Mouse (Mus musculus) midbrain, embryonic 15.5 days (tissue): ENCODE measurements around the gene Rps3. TPM values are rescaled to one million over a fixed set of nuclear protein-coding genes. Genes with fewer than 3 reads are reported as not detected.

Experiments
- ATAC-seq: fragments of 200-750 bp; cut with Nextera tagmentation; replicated peaks from 2 replicates; pipeline ENCODE4 v1.8.0; 2017; ENCODE audit warnings: moderate TSS enrichment
- H3K27ac ChIP-seq: fragments of 300-500 bp; sonication (generic); 2 replicates; pipeline ENCODE4 v1.5.1; 2015; ENCODE audit warnings: mild to moderate bottlenecking, inconsistent platforms
- H3K27me3 ChIP-seq: fragments of 300-500 bp; sonication (generic); replicated peaks from 2 replicates; pipeline ENCODE4 v1.6.1; 2015; ENCODE audit warnings: inconsistent platforms
- H3K36me3 ChIP-seq: fragments of 300-500 bp; sonication (generic); replicated peaks from 2 replicates; pipeline ENCODE4 v1.6.1; 2015; ENCODE audit warnings: inconsistent platforms
- H3K4me1 ChIP-seq: fragments of 300-500 bp; sonication (generic); 2 replicates; pipeline ENCODE4 v1.6.1; 2015; ENCODE audit warnings: inconsistent platforms
- H3K4me2 ChIP-seq: fragments of 300-500 bp; sonication (generic); 2 replicates; pipeline ENCODE4 v1.6.1; 2015; ENCODE audit warnings: inconsistent platforms, mild to moderate bottlenecking, moderate library complexity
- H3K4me3 ChIP-seq: fragments of 300-500 bp; sonication (generic); 2 replicates; pipeline ENCODE4 v1.5.1; 2015; ENCODE audit warnings: mild to moderate bottlenecking, inconsistent platforms
- H3K9ac ChIP-seq: fragments of 300-500 bp; sonication (generic); 2 replicates; pipeline ENCODE4 v1.6.1; 2015; ENCODE audit warnings: mild to moderate bottlenecking, inconsistent platforms
- H3K9me3 ChIP-seq: fragments of 300-500 bp; sonication (generic); 2 replicates; pipeline ENCODE4 v1.6.1; 2016; ENCODE audit warnings: inconsistent platforms
- WGBS: fragments of 180-500 bp; shearing (Covaris S2); methylation state at CpG from one replicate; pipeline ENCODE4 v1.1.7; 2015; ENCODE audit warnings: mixed read lengths; 5-methylcytosine and 5-hydroxymethylcytosine counted together
- polyA plus RNA-seq: library from polyadenylated mRNA; unstranded; fragments of >200 nt; fragmentation: Nextera tagmentation; extraction: Ambion mirVana; gene quantifications from 2 replicates; pipeline ENCODE4 v1.2.1, GENCODE M21; 2015

The Rps3 gene
- polyA plus RNA-seq, 1 experiment from 2014 or later, result 405 TPM

DNA sequence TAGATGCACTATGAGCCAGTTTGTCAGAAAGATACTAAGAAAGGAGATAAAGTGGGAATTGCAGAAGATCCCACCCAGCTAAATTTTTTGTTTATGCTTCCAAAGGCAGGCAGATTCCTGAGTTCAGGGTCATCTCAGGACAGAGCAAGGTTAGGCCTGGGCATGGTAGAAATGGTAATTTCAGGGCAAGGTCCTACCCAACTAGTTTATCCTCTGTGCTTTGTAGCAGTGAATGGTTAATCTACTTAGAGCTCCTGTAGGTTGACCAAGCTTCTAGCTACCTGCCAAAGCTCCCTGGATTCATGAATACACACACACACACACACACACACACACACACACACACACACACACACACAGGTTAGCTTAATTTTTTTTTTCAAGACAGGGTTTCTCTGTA, 21.0 kb upstream of the Rps3 start:
- Histone ChIP-seq H3K27ac (no peak overlapping the region), H3K9ac (no peak overlapping the region), H3K4me1 (no peaks in the 10 kb centered on the region), H3K9me3 (no peaks in the 10 kb centered on the region), H3K4me3 (no peak overlapping the region), H3K4me2 (no peak overlapping the region), H3K27me3 (no peaks in the 10 kb centered on the region), H3K36me3 (no peaks in the 10 kb centered on the region)
- ATAC-seq, result no peak

DNA sequence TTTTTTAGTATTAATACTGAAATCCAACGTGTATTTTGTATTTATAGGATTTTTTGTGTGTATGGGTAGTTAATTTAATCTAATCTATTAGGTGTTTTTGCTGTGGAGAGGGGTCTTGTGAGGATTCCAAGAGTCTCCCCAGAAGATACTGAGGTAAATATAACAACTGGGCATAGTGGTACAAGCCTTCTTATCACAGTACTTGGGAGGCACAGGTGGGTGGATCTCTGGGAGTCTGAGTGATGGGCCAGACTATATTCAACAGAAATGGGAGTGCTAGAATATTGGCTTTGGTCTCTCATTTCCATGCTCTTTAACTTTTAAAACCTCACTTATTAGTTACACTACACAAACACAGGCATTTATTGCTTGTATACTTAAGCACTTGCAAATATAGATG, 17.6 kb upstream of the Rps3 start:
- 46% methylated on average over 1 of the region's 1 CpGs for WGBS
- ATAC-seq, result no peak
- Histone ChIP-seq H3K9me3 (no peaks in the 10 kb centered on the region), H3K4me3 (no peak overlapping the region), H3K4me2 (no peak overlapping the region), H3K36me3 (no peaks in the 10 kb centered on the region), H3K27ac (no peak overlapping the region), H3K27me3 (no peaks in the 10 kb centered on the region), H3K4me1 (no peaks in the 10 kb centered on the region), H3K9ac (no peak overlapping the region)

DNA sequence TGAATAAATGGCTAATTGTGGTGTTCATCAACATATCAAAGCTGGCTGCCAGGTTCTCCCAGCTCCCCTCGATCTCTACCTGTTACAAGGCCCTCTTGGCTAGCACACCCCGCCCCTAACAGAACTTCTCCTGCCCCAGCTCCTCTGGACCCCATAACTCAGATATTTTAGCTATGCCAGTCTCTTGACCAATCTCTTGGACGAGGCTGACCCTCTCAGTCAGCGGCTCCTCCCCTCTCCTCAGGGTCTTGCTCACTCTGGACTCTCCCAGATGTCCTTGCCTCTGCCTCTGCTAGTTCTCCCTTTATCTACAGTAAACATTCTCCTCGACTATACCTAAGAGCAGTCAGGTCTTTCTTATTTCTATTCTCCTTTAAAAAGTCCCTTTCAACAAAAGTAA, 17.1 kb upstream of the Rps3 start:
- H3K36me3 ChIP-seq, result no peaks in the 10 kb centered on the region
- H3K4me3 ChIP-seq, result no peak overlapping the region
- H3K27me3 ChIP-seq, result no peaks in the 10 kb centered on the region
- H3K4me1 ChIP-seq, result no peaks in the 10 kb centered on the region
- WGBS, result 36% methylated on average over 5 of the region's 5 CpGs
- H3K9ac ChIP-seq, result no peak overlapping the region
- H3K27ac ChIP-seq, result no peak overlapping the region
- no peaks in the 10 kb centered on the region for H3K9me3 ChIP-seq
- no peak for ATAC-seq
- no peak overlapping the region for H3K4me2 ChIP-seq

DNA sequence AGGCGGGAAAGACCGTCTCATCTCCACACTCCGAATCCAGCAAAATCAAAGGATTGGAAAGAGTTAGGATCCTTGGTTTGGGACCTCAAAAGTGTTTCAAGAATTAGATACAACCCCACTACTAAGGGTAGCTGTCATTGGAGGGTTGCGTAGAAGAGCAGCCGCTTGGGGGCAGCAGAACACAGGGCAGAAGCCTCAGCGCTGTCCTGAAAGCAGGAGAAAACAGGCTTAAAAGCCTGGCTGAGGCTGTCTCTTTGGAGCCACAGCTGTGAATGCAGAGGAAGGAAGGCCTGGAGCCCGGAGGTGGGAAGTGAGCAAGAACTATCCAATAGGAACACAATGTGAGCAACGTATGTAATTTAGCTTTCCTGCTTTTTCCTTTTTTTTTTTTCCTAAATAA, 16.7 kb upstream of the Rps3 start:
- Histone ChIP-seq H3K9me3 (no peaks in the 10 kb centered on the region), H3K4me3 (no peak overlapping the region), H3K36me3 (no peaks in the 10 kb centered on the region), H3K4me2 (no peak overlapping the region), H3K9ac (no peak overlapping the region), H3K4me1 (no peaks in the 10 kb centered on the region), H3K27me3 (no peaks in the 10 kb centered on the region), H3K27ac (no peak overlapping the region)
- ATAC-seq, result peak; percentile 84
- WGBS, result 5% methylated on average over 8 of the region's 8 CpGs

DNA sequence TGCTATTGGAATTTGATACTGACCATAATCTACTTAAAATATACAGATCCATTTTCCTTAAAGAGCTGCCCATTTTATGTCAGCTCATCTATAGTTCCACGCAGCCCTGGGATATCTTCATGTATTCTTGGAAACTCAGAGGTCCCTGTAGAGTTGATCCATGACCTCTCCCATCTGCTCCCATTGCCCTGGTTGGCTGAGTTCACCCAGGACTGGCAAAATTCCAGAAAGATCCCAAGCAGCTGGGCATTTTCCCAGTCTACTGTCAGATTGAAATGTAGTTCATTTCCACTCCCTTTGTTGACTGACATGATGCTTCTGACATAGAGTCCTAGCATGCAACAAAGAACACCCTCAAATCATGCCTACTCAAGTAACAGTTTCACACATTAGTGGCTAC, 15.6 kb upstream of the Rps3 start:
- Histone ChIP-seq H3K4me2 (no peak overlapping the region), H3K27ac (no peak overlapping the region), H3K4me1 (no peaks in the 10 kb centered on the region), H3K27me3 (no peaks in the 10 kb centered on the region), H3K36me3 (no peaks in the 10 kb centered on the region), H3K4me3 (no peak overlapping the region), H3K9ac (no peak overlapping the region), H3K9me3 (no peaks in the 10 kb centered on the region)
- ATAC-seq, result no peak
- WGBS, result 54% methylated on average over 1 of the region's 1 CpGs

DNA sequence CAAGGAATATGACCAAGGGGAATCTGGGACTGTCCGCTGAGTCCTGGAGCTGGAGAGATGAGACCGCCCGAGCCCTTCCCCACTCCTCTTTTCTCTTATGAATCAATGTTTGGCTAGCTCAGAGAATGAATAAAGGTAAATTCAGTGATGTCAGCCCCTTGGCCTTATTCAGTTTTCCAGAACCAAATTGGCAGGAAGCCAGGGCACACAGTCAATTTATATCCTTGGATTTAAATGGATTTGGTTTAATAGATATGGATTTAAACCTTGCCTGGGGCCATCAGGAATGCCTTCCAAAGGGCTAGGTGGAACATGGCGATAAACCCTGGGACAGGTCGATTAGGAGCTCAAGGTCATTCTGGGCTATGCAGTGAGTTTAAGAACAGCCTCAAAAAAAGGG, 6.2 kb upstream of the Rps3 start:
- ATAC-seq, result no peak
- H3K4me1 ChIP-seq, result no peaks in the 10 kb centered on the region
- WGBS, result 66% methylated on average over 5 of the region's 5 CpGs
- no peak overlapping the region for H3K4me3 ChIP-seq
- H3K27ac ChIP-seq, result no peak overlapping the region
- H3K27me3 ChIP-seq, result peaks cover 8% of the 10 kb centered on the region; the same call in 1 of the 2 replicates
- H3K9ac ChIP-seq, result no peak overlapping the region
- no peaks in the 10 kb centered on the region for H3K36me3 ChIP-seq
- no peaks in the 10 kb centered on the region for H3K9me3 ChIP-seq
- H3K4me2 ChIP-seq, result no peak overlapping the region

DNA sequence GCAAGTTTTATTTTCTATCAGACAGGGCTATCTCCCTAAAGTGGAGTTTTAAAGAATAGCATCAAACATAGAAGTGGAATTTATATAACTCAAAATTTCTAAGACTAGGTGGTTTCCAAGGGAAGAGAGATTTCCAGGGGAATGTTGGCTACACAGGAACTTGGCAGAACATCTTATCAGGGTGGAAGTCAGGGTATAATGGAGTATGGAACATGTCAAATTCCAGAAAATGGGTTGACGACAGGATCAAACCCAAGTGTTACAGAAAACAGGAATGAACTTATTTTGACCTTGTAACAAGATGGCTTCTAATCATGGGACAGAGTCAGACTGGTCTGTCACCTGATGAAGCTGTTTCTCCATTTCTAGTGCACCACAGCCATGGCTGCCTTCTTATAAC, 1.1 kb upstream of the Rps3 start:
- H3K4me1 ChIP-seq, result peaks cover 29% of the 10 kb centered on the region
- no peak for ATAC-seq
- WGBS, result 90% methylated on average over 1 of the region's 1 CpGs
- no peak overlapping the region for H3K4me3 ChIP-seq
- peaks cover 18% of the 10 kb centered on the region for H3K36me3 ChIP-seq
- H3K27ac ChIP-seq, result no peak overlapping the region
- H3K9ac ChIP-seq, result no peak overlapping the region
- no peak overlapping the region for H3K4me2 ChIP-seq
- H3K27me3 ChIP-seq, result peaks cover 8% of the 10 kb centered on the region; the same call in 1 of the 2 replicates
- H3K9me3 ChIP-seq, result no peaks in the 10 kb centered on the region

DNA sequence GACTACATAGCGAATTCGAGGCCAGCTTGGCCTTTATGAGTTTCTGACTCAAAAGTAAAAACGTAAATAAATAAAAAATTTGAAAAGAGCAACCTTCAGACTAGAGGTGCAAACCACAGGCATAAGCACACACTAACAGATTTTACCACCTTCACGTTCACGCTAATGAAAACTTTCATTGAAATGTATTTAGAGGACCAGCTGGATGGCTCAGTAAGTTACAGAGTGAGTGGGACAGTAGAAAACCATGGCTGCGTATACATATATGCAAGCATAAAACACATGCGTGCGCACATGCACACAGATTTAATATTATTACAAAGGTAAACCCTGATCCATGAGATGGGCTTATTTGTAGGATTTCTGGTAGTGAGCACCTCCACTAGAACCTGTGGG, 384 bp upstream of the Rps3 start:
- H3K9me3 ChIP-seq, result no peaks in the 10 kb centered on the region
- ATAC-seq, result peak; percentile 43
- no peak overlapping the region for H3K9ac ChIP-seq
- peak overlapping the region; percentile 87; the same call in 1 of the 2 replicates for H3K27ac ChIP-seq
- peak overlapping the region; percentile 73 for H3K4me3 ChIP-seq
- WGBS, result 46% methylated on average over 8 of the region's 8 CpGs
- H3K36me3 ChIP-seq, result peaks cover 26% of the 10 kb centered on the region
- peaks cover 36% of the 10 kb centered on the region for H3K4me1 ChIP-seq
- H3K4me2 ChIP-seq, result peak overlapping the region; percentile 52
- peaks cover 8% of the 10 kb centered on the region; the same call in 1 of the 2 replicates for H3K27me3 ChIP-seq

DNA sequence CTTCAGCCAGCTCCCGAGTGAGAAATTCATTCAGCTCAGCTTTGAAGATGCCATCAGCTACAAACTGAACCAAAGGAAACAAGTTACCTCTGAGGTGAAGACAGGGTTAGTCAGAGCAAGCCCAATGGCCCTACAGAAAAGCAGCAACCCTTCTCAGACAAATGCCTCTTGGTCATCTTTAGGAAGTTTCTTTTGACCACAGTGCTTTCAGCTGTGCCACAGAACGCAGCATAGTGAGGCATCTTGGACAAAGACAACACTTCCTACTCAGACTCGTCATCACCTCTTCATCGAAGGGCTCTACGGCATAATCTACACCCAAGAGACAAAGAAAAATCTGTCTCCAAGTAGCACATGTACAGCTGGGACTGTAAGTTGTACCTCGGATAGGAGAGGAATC, 901 bp downstream of the Rps3 start:
- 4% methylated on average over 6 of the region's 6 CpGs for WGBS
- peaks cover 43% of the 10 kb centered on the region for H3K4me1 ChIP-seq
- no peak for ATAC-seq

DNA sequence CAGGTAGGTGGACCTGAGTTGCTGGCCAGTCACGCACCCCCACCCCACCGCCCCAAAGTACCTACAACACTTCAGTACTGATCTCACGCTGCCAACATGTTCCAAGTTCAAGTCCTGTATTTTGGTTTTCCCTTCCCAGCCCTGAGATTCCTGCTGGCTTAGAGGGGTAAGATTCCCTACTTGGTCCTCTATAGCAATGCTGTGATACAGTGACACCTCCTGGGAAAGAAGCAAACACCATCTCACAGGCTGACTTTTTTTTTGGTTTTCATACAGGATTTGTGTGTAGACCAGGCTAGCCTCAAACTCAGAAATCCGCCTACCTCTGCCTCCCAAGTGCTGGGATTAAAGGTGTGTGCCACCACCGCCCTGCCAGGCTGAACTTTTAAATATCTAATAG, 6.3 kb downstream of the Rps3 start:
- peaks cover 50% of the 10 kb centered on the region for H3K36me3 ChIP-seq
- H3K27me3 ChIP-seq, result no peaks in the 10 kb centered on the region
- no peak overlapping the region for H3K27ac ChIP-seq
- peaks cover 47% of the 10 kb centered on the region for H3K4me1 ChIP-seq
- 90% methylated on average over 5 of the region's 5 CpGs for WGBS
- H3K9ac ChIP-seq, result no peak overlapping the region
- H3K4me3 ChIP-seq, result no peak overlapping the region
- no peak for ATAC-seq
- H3K9me3 ChIP-seq, result no peaks in the 10 kb centered on the region
- H3K4me2 ChIP-seq, result no peak overlapping the region

More for the DNA sequence above, 901 bp downstream of the Rps3 start:
- H3K36me3 ChIP-seq, result peaks cover 39% of the 10 kb centered on the region
- H3K4me2 ChIP-seq, result peak overlapping the region; percentile 80
- H3K27ac ChIP-seq, result peak overlapping the region; percentile 87
- peak overlapping the region; percentile 80 for H3K9ac ChIP-seq
- H3K9me3 ChIP-seq, result no peaks in the 10 kb centered on the region
- H3K27me3 ChIP-seq, result peaks cover 8% of the 10 kb centered on the region; the same call in 1 of the 2 replicates
- peak overlapping the region; percentile 73 for H3K4me3 ChIP-seq

DNA sequence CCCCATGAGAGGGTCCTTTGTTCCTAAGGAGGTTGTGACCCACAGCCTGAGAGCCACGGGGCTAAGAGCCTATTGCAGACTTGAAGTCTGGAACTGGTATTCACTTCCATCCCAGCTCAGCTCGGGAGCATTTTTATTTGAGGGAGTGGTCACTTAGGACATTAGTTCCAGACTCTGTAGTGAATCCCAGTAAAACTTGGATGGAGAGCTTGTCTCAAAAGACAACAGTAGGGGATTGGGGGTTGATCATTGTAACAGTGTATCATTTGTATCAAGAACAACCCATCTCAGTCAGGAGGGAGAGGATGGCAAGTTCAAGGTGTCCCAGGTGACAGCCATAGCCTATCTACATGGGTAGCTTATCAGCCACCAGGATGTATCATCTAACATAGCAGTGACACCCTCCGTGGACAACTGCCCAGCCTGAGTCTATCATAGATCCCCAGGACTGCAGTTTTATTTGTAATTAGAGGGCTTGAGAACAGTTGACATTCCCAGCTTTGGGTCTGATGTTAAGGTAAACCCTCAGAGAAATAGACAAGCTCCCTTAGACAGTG, 6.9 kb downstream of the Rps3 start:
- Histone ChIP-seq H3K4me1 (peaks cover 41% of the 10 kb centered on the region), H3K27me3 (no peaks in the 10 kb centered on the region), H3K4me3 (no peak overlapping the region), H3K9me3 (no peaks in the 10 kb centered on the region), H3K36me3 (peaks cover 50% of the 10 kb centered on the region), H3K9ac (no peak overlapping the region), H3K27ac (no peak overlapping the region), H3K4me2 (no peak overlapping the region)
- WGBS, result 56% methylated on average over 3 of the region's 3 CpGs
- no peak for ATAC-seq

DNA sequence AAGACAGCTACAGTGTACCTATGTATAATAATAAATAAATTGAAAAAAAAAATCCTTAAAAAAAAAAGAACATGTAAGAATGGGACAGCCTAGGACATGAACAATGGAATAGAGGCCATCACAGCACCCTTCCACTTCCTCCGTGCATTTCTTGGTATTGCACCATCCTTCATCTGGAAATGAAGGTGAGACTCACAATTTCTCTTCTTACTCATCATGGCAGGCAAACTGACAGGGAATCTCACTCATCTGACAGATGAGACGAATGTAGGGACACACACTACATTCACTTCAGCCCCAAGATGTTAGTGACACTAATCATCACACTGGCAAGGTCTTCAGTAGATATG, 8.0 kb downstream of the Rps3 start:
- no peak for ATAC-seq
- Histone ChIP-seq H3K9me3 (no peaks in the 10 kb centered on the region), H3K4me1 (peaks cover 30% of the 10 kb centered on the region), H3K4me2 (no peak overlapping the region), H3K4me3 (no peak overlapping the region), H3K27ac (peak overlapping the region; percentile 72), H3K9ac (no peak overlapping the region), H3K36me3 (peaks cover 39% of the 10 kb centered on the region), H3K27me3 (no peaks in the 10 kb centered on the region)
- WGBS, result 90% methylated on average over 2 of the region's 2 CpGs

DNA sequence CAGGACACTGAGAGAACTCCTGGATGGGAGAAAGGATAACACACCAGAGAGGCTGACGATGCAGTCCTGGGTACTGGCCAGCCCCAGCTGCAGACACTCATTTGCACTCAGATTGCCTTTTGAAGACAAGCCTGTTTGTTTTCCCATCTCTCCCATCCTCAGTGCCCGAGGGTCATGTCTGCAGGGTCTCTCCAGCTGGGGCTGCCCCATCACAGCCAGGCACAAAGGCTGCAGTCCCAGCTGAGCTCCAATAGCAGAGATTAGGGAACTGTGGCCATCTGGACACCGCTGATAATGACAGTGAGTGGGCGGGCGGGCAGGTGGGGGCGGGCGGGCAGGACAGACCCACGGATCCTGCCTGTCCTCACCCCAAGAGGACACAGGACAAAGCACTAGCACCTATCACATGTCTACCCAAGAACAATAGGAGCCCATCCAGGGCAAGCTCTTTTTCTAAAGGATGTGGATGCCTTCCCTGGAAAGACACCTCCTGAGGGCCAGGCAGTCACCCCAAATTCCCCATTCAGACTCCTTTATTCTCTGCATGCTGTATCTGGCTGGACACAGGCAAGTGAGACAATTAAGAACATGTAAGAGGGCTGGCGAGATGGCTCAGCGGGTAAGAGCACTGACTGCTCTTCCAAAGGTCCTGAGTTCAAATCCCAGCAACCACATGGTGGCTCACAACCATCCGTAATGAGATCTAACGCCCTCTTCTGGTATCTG, 8.5 kb downstream of the Rps3 start:
- Histone ChIP-seq H3K36me3 (peaks cover 35% of the 10 kb centered on the region), H3K4me1 (peaks cover 26% of the 10 kb centered on the region), H3K4me3 (no peak overlapping the region), H3K9ac (no peak overlapping the region), H3K27me3 (no peaks in the 10 kb centered on the region), H3K9me3 (no peaks in the 10 kb centered on the region), H3K4me2 (no peak overlapping the region), H3K27ac (peak overlapping the region; percentile 72)
- ATAC-seq, result peak; percentile 64
- WGBS, result 31% methylated on average over 12 of the region's 12 CpGs
